Mouse (Mus musculus): Measurements from ENCODE around the gene Alg14. TPM values are rescaled to one million over a fixed set of nuclear protein-coding genes. Genes with fewer than 3 reads are reported as not detected.

Gene Alg14
- polyA plus RNA-seq, 1 experiment from 2014 or later = 35.7 TPM

DNA sequence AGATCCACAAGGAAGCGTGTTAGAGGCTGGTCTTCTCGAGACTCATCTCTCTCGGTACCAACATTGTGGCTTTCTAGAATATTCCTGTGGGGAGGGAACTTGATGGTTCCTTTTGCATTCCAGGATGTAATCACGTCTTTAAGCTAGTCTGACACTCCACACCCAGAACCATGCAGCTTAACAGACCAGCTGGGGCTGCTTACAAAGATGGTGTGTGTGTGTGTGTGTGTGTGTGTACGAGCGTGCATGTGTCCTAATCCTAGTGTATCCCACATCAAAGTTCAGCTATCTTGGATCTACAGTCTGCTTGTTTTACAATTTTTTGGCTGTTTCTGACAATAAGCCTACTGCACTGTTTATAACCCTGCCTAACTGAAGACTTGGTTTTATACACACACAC, 105.4 kb downstream of the Alg14 start:
- Histone ChIP-seq H3K9ac (ENCODE audit: low read length) (no peak overlapping the region), H3K9me3 (ENCODE audit: control insufficient read depth, low read length) (no peaks in the 10 kb centered on the region), H3K4me2 (replicated peaks; ENCODE audit: low read depth) (no peak overlapping the region), H3K4me3 (ENCODE audit: low read depth, low read length) (no peak overlapping the region), H3K4me1 (replicated peaks; ENCODE audit: control insufficient read depth, insufficient read depth) (no peaks in the 10 kb centered on the region; the same call in 1 of the 2 replicates), H3K36me3 (ENCODE audit: control insufficient read depth, insufficient read depth, low read length) (no peaks in the 10 kb centered on the region), H3K27ac (replicated peaks) (0 out of 2 replicates have a peak overlapping the region, but pooled peaks have one; percentile 49), H3K27me3 (ENCODE audit: control insufficient read depth, insufficient read depth, low read length) (no peaks in the 10 kb centered on the region)
- DNase-seq (ENCODE audit: low spot score) = no peak
- peak; percentile 42; the same call in 1 of the 2 replicates for ATAC-seq (ENCODE audit: low FRiP score, low TSS enrichment)
- WGBS = 62% methylated on average over 6 of the region's 6 CpGs
- no peak for TF ChIP-seq EP300 (optimal IDR thresholded peaks at IDR 0.05)
- no peak for TF ChIP-seq CTCF (IDR thresholded peaks at IDR 0.05; ENCODE audit: low read depth)

DNA sequence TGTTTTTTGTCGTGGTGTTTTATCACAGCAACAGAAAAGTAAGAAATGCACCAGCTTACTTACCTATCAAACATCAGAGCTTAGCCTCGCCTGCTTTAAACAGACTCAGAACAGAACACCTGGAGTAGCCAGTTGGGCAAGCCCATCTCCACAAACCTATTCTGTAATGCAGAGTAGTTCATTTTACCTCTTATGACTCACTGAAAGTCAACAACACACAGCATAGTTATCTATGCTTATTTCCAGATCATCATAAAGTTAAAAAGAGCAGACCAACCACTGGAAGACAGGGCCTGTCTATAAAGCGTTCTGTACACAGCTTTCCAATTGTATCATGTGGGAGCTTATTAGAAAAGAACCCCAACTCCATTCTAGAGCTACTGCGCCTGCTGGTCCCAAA, 109.8 kb downstream of the Alg14 start:
- Histone ChIP-seq H3K9ac (ENCODE audit: low read length) (no peak overlapping the region), H3K9me3 (ENCODE audit: control insufficient read depth, low read length) (no peaks in the 10 kb centered on the region), H3K4me2 (replicated peaks; ENCODE audit: low read depth) (no peak overlapping the region), H3K27ac (replicated peaks) (no peak overlapping the region), H3K4me1 (replicated peaks; ENCODE audit: control insufficient read depth, insufficient read depth) (no peaks in the 10 kb centered on the region; the same call in 1 of the 2 replicates), H3K27me3 (ENCODE audit: control insufficient read depth, insufficient read depth, low read length) (no peaks in the 10 kb centered on the region), H3K4me3 (ENCODE audit: low read depth, low read length) (no peak overlapping the region), H3K36me3 (ENCODE audit: control insufficient read depth, insufficient read depth, low read length) (no peaks in the 10 kb centered on the region)
- TF ChIP-seq CTCF (IDR thresholded peaks at IDR 0.05; ENCODE audit: low read depth) = no peak
- no peak for TF ChIP-seq EP300 (optimal IDR thresholded peaks at IDR 0.05)
- ATAC-seq (ENCODE audit: low FRiP score, low TSS enrichment) (no peak), DNase-seq (ENCODE audit: low spot score) (no peak)
- WGBS = 56% methylated on average over 4 of the region's 4 CpGs

DNA sequence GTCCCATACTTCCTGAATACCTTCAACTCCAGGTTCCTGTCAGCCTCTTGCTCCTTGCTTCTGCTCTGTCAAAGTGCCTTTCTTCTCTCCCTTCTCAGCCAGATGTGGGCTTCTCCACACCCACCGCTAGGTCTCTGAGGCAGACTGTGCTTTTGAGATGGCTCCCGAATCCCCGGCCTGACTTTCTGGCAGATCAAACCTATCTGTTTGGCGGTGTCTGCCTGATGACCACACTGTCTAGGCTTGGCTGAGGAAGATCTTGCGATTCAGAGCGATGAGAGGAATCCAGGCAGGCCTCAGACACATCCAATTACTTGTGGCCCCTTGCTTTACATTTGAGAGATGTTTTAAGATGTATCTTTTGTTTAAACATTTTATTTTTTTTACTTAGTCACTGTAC, 110.5 kb downstream of the Alg14 start:
- WGBS = 83% methylated on average over 6 of the region's 6 CpGs
- Histone ChIP-seq H3K9me3 (ENCODE audit: control insufficient read depth, low read length) (no peaks in the 10 kb centered on the region), H3K9ac (ENCODE audit: low read length) (no peak overlapping the region), H3K4me3 (ENCODE audit: low read depth, low read length) (no peak overlapping the region), H3K27ac (replicated peaks) (no peak overlapping the region), H3K27me3 (ENCODE audit: control insufficient read depth, insufficient read depth, low read length) (no peaks in the 10 kb centered on the region), H3K4me2 (replicated peaks; ENCODE audit: low read depth) (no peak overlapping the region), H3K4me1 (replicated peaks; ENCODE audit: control insufficient read depth, insufficient read depth) (no peaks in the 10 kb centered on the region; the same call in 1 of the 2 replicates), H3K36me3 (ENCODE audit: control insufficient read depth, insufficient read depth, low read length) (no peaks in the 10 kb centered on the region)
- no peak for DNase-seq (ENCODE audit: low spot score)
- TF ChIP-seq CTCF (IDR thresholded peaks at IDR 0.05; ENCODE audit: low read depth) (no peak), EP300 (optimal IDR thresholded peaks at IDR 0.05) (no peak)
- no peak for ATAC-seq (ENCODE audit: low FRiP score, low TSS enrichment)

DNA sequence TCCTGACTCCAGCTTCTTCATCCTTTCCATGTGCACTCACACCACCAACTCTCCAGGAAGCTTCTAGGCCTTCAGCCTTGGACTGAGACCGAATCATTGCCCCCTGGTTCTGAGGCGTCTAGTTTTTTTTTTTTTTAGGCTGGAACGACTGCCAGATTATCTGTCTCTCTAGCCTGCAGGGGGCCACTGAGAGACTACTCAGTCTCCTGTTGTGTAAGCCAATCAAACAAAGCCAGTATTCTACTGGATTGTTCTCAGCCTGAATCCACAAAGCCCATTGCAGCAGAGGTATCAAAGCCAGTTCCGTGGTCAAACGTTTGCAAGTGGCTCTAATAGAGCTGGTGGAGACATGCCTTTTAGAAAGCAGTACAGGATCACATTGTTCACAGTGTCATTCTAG, 111.9 kb downstream of the Alg14 start:
- no peak for TF ChIP-seq EP300 (optimal IDR thresholded peaks at IDR 0.05)
- TF ChIP-seq CTCF (IDR thresholded peaks at IDR 0.05; ENCODE audit: low read depth) = no peak

DNA sequence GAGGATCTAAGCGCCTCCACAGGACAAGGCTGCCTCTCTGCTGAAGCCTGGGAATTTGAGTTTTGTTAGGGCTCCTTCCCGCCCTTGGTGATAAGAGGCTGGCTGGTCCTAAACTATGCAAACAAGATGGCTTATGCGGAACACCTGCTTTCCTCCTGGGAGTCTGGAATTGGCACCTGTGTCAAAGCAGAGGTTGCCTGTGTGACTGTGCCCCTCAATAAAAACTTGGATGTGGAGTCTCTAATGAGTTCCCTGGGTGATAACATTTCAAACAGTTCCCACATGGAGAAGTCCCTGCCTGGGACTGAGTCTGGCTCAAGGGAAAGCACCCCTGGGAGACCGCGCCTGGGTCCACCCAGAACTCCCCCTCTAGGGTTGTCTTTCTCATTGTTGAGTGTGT, 113.5 kb downstream of the Alg14 start:
- H3K4me1 ChIP-seq (replicated peaks; ENCODE audit: control insufficient read depth, insufficient read depth) = no peaks in the 10 kb centered on the region
- H3K4me2 ChIP-seq (replicated peaks; ENCODE audit: low read depth) = no peak overlapping the region
- WGBS = 72% methylated on average over 5 of the region's 5 CpGs

More for the DNA sequence above, 111.9 kb downstream of the Alg14 start:
- H3K9me3 ChIP-seq (ENCODE audit: control insufficient read depth, low read length) = no peaks in the 10 kb centered on the region
- DNase-seq (ENCODE audit: low spot score) = no peak
- H3K27ac ChIP-seq (replicated peaks) = no peak overlapping the region
- no peak overlapping the region for H3K4me2 ChIP-seq (replicated peaks; ENCODE audit: low read depth)
- H3K9ac ChIP-seq (ENCODE audit: low read length) = no peak overlapping the region
- WGBS = 54% methylated on average over 5 of the region's 5 CpGs
- H3K4me1 ChIP-seq (replicated peaks; ENCODE audit: control insufficient read depth, insufficient read depth) = no peaks in the 10 kb centered on the region
- ATAC-seq (ENCODE audit: low FRiP score, low TSS enrichment) = no peak
- H3K4me3 ChIP-seq (ENCODE audit: low read depth, low read length) = no peak overlapping the region
- no peaks in the 10 kb centered on the region for H3K36me3 ChIP-seq (ENCODE audit: control insufficient read depth, insufficient read depth, low read length)
- no peaks in the 10 kb centered on the region for H3K27me3 ChIP-seq (ENCODE audit: control insufficient read depth, insufficient read depth, low read length)

DNA sequence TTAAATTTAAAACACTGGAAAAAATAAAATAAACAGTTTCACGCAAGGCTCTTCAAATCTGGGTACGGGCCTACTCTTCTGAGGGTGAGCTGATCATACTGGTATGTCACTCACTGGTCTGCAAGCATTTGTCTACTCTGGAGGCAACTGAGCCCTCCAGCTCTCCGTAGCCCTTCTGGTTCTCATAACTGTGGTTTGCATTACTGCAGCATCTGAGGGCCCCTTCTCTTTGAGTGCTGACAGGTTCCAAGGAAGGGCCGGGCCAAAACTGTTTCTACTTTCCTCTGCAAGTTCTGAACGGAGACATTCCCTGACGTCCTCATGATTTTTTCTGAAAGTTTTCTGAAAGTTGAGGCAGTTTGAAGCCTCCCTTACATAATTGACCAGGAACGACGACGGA, 115.8 kb downstream of the Alg14 start:
- H3K27ac ChIP-seq (replicated peaks) = no peak overlapping the region

More for the DNA sequence above, 113.5 kb downstream of the Alg14 start:
- TF ChIP-seq CTCF (IDR thresholded peaks at IDR 0.05; ENCODE audit: low read depth) = no peak
- TF ChIP-seq EP300 (optimal IDR thresholded peaks at IDR 0.05) = no peak
- Histone ChIP-seq H3K4me3 (ENCODE audit: low read depth, low read length) (no peak overlapping the region), H3K36me3 (ENCODE audit: control insufficient read depth, insufficient read depth, low read length) (no peaks in the 10 kb centered on the region), H3K27me3 (ENCODE audit: control insufficient read depth, insufficient read depth, low read length) (no peaks in the 10 kb centered on the region), H3K9me3 (ENCODE audit: control insufficient read depth, low read length) (no peaks in the 10 kb centered on the region), H3K9ac (ENCODE audit: low read length) (no peak overlapping the region), H3K27ac (replicated peaks) (no peak overlapping the region)
- DNase-seq (ENCODE audit: low spot score) = no peak
- no peak; the same call in 1 of the 2 replicates for ATAC-seq (ENCODE audit: low FRiP score, low TSS enrichment)

More for the DNA sequence above, 115.8 kb downstream of the Alg14 start:
- TF ChIP-seq EP300 (optimal IDR thresholded peaks at IDR 0.05) (no peak), CTCF (IDR thresholded peaks at IDR 0.05; ENCODE audit: low read depth) (no peak)
- Histone ChIP-seq H3K4me3 (ENCODE audit: low read depth, low read length) (no peak overlapping the region), H3K9ac (ENCODE audit: low read length) (no peak overlapping the region), H3K4me1 (replicated peaks; ENCODE audit: control insufficient read depth, insufficient read depth) (no peaks in the 10 kb centered on the region), H3K36me3 (ENCODE audit: control insufficient read depth, insufficient read depth, low read length) (no peaks in the 10 kb centered on the region), H3K9me3 (ENCODE audit: control insufficient read depth, low read length) (no peaks in the 10 kb centered on the region), H3K27me3 (ENCODE audit: control insufficient read depth, insufficient read depth, low read length) (no peaks in the 10 kb centered on the region), H3K4me2 (replicated peaks; ENCODE audit: low read depth) (no peak overlapping the region)
- ATAC-seq (ENCODE audit: low FRiP score, low TSS enrichment) = no peak
- 58% methylated on average over 9 of the region's 9 CpGs for WGBS
- DNase-seq (ENCODE audit: low spot score) = no peak

Data from stomach, postnatal 0 days (tissue).